Mouse (Mus musculus) thymus, postnatal 36 days (tissue): ENCODE measurements around the gene 4930558K02Rik.
A peak's percentile ranks its signal among the peaks of the same experiment; 100 is the strongest.

ENCODE experiments used
- DNase-seq, 2 experiments: peaks; one replicate each; pipeline ENCODE4 v3.0.0; 2022; ENCODE audit warnings: mixed read lengths in 2 of 2

The 4930558K02Rik gene

DNA sequence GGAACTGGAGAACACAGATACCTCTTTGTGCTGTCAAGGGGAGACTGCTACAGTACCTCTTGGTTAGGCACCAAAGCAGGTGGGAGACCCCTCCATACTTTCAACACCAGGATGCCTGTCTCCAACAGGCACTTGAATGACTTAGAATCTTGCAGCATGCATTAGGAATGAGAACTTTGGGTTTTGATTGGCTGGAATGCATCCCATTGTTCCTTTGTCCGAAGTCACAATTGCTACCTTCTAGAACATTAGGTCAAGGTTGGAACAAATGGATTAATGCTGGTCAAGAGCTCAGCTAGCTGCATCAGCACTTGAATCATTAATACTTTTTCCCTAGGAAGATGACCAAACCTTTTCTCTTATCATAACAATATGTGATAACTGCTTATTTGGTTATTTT, at the start of gene 4930558K02Rik:
4930558K02Rik (minus strand) TSS at position 101 of the 400 bp plus-strand sequence.
- no peak for DNase-seq

GRCm38 (mm10) chr1:162023681-162024270, 44.3 kb upstream of the 4930558K02Rik start:
- no peak for DNase-seq

- DNase-seq: no peak
These were observed 41.3 kb upstream of the 4930558K02Rik start for GRCm38 (mm10) chr1:162020766-162021165.

- no peak for DNase-seq
These were observed 40.9 kb upstream of the 4930558K02Rik start for GRCm38 (mm10) chr1:162020303-162020731.

DNA sequence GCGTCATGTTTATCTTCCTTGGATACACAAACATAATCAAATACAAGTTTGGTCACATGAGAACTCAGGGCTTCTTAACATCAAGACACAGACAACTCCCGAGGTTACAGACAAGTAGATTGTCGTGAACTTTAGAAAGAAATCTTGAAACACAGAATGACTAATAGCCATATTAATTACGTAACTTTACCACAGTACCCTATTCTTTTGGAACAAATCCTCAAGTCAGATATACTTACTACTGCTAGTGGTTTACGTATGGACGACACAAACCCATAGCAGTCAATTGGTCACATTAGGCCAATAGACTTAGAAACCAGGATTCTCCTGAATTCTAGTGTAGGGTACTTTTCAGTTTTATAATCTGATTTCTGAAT, 39.2 kb upstream of the 4930558K02Rik start:
- no peak for DNase-seq

GRCm38 (mm10) chr1:162017975-162018600, 38.7 kb upstream of the 4930558K02Rik start:
- no peak for DNase-seq

GRCm38 (mm10) chr1:162016982-162017381, 37.5 kb upstream of the 4930558K02Rik start:
- no peak for DNase-seq

GRCm38 (mm10) chr1:162015247-162015862, 35.9 kb upstream of the 4930558K02Rik start:
- no peak for DNase-seq

DNA sequence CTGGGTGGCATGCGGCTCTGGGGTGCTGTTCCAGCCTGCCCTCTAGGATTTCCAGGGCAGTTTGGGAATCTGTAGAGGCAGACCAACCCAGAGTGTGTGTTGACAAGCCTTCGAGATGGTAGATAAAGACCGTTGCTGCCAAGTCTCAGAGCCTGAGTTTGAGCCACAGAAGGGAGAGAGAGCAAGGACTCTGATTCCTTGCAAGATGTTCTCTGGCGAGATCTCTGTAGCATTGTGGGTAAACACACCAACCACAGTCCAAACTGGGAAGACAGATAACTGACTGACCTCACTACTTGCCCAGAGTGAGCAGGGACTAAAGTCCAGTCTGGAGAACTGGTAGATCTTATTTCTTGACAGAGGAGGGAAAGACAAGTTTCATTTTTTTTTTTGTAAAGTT, 34.1 kb upstream of the 4930558K02Rik start:
- DNase-seq: no peak

DNA sequence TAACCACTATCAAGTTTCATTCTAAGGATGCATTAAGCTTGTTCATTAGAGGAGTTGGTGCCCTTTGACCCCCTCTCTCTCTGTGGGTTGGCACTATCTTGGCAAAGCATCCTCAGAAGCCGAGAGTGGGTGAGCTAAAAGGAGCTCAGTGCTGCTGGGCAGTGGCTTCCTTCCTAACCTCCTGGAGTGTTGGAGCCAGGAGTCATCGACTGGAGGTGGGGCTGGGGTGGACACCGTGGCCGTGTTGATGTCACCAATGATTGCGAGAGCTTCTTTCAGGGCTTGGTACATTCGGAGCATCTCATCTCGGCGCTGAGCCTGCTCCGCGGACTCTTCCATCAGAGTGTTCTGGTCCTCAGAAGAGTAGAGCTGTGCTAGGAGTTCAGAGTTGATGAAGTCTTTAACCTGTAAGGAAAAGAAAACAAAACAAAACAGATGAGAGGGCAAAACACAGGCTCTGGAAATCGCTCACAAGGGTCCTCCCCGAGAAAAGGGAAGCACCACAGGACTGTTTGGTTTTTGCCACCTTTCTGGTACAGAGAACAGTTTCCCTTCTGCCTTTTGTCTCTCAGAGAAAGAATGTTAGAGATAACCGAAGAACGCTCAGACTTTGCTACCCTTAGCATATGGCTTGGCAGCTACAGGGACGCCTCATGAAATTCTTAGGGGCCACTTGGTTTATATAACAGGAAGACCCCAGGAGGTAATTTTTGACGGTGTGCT, 32.2 kb upstream of the 4930558K02Rik start:
- no peak for DNase-seq

DNA sequence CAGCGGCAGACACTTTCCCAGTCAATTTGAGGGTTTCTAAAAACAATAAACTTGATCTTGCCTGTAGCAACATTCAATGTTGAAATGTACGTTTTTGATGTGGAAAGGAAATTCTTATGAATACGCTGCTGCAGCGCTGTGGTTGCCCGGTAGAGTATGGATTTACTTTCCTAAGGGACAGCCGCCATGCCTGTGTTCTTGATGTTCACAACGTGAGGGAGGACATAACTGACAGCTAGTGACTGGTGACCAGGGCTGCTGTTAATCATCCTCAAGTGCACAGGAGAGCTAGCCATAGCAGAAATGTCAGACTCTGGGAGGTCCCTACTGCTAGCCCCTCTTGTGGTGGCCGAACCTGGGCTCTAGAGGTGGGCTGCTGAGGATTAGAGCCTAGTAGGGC, 29.6 kb upstream of the 4930558K02Rik start:
- DNase-seq: no peak

DNA sequence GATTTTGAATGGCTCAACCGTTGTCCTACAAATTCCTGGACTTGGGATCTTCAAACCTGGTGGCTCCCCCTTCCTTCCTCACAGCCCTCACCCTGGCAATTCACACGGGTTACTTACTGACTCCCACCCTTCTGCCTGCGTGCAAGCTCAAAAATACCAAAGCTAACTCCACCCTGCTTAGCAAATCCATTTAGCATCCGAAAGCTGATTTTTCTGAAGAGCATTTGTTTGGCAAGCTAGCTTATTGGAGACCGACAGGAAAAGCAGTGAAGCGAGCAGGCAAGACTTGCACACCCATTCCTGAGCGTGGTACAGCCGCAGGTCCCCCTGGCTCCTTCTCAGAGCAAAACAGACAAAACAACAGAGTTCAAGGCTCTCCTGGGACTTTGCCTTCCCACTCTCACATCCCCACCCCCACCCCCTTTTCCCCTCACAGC, 29.2 kb upstream of the 4930558K02Rik start:
- DNase-seq: no peak

DNA sequence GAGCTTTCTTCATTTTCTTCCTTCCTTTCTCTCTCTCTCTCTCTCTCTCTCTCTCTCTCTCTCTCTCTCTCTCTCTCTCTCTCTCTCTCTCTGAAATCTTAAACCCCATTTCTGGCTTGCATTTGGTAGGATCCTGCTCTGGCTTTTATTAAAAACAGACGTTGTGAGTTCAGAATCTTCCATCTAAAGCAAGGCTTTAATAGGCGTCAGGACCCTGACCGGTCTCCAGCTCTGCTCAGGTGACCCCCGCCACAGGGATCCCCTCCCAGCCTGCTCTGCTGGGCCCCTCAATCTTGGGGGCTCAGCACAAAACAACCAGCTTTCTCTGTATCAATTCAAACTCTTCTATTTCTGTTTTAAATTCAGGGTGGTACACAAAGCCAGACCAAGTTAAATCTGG, 28.8 kb upstream of the 4930558K02Rik start:
- no peak for DNase-seq

DNA sequence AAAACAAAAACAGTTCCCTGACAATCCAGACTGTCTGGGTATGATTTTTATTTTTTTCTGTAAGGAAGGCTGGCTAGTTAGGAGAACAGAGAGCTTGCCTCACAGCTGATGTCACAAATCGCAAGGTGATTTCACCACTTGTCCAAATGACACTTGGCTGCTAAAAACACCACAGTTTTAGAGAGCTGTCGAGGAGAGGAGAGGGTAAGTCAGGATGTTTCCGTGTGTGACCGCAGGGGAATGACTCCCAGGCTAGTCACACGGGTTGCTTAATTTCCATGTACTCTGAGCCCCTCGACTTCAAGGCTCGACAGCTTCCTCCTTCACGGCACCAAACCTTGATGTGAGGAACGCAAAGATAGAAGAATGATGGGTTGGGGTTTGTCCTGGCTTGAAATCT, 26.7 kb upstream of the 4930558K02Rik start:
- DNase-seq: no peak

GRCm38 (mm10) chr1:162004821-162005770, 25.7 kb upstream of the 4930558K02Rik start:
- no peak for DNase-seq

DNA sequence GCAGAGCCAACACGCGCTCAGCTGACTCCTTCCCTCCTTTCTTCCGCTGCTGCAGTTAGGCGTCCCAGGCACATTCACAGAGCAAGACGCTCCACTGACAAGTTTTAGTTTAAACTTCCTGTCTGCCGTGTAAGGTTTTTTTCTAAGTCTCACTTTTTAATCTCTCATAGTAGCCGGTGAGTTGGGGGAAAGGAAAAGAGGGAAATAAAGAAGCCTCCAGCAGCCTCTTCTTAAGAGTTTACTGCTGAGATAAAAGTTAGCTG, 25.0 kb upstream of the 4930558K02Rik start:
- DNase-seq: no peak

- DNase-seq: no peak
These were observed 24.5 kb upstream of the 4930558K02Rik start for GRCm38 (mm10) chr1:162003729-162004517.

DNA sequence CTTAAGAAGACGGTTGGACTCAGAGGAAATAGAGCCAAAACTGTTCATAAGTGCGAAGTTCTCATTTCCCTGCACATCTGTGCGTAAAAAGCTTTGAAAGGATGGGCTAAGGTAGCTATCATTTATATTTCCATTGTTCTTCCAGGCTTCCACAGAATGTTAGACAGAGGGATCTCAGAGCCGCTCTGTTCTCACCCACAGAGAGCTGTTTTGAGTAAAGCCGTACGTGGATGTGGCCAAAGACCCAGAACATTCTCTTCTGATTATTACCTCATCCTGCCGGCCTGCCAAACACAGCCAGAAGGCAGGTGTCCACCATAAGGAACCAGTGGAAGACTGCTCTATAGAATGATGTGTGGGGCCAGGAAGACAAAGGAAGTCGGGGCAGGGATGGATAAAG, 21.9 kb upstream of the 4930558K02Rik start:
- DNase-seq: no peak

DNA sequence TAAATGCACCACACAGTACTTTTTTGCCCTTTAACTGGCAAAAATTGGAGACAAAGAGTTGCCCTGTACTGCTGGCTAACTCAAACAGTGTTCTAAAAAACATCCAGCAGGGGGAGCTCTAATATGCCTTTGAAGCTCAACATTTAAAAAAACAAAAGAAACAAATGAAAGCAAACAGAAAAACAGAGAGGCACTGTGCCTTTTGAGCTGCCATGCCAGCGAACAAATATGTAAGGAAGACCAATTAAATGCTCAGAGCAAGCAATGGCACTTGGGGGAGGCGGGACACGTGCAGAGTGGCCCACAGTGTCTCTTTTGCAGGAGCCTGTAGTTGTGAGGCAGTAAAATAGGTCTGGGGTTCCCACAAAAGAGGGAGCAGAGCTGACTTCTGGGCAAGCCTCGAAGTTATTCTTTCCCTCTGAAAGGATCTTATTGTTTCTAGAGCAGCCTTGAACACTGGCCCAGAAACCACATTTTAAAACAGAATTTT, 20.5 kb upstream of the 4930558K02Rik start:
- DNase-seq: peak; percentile 37 to 38

GRCm38 (mm10) chr1:161999338-161999737, 19.9 kb upstream of the 4930558K02Rik start:
- DNase-seq: no peak

GRCm38 (mm10) chr1:161998781-161999180, 19.3 kb upstream of the 4930558K02Rik start:
- DNase-seq: no peak

- no peak for DNase-seq
These were observed 13.0 kb upstream of the 4930558K02Rik start for GRCm38 (mm10) chr1:161992389-161992788.
